Mouse (Mus musculus): Measurements from ENCODE around the gene Fkrp. TPM values are rescaled to one million over a fixed set of nuclear protein-coding genes. Genes with fewer than 3 reads are reported as not detected.
A peak's percentile ranks its signal among the peaks of the same experiment; 100 is the strongest.

Fkrp gene
- total RNA-seq (2017) = 9.1 and 11.4 TPM in 2 replicates

GRCm38 (mm10) chr7:16816475-16817122, at the start of gene Fkrp:
Gene Fkrp, minus strand, starts transcription at chr7:16816732.
- peak; percentile 11; the same call in 1 of the 2 replicates for ATAC-seq (replicated peaks; ENCODE audit: low read depth, poor library complexity, severe bottlenecking)

- peak; percentile 76 for ATAC-seq (replicated peaks; ENCODE audit: low read depth, poor library complexity, severe bottlenecking)
These were observed 43.5 kb upstream of the Fkrp start for GRCm38 (mm10) chr7:16859902-16860651.

- peak; percentile 73 for ATAC-seq (replicated peaks; ENCODE audit: low read depth, poor library complexity, severe bottlenecking)
These were observed 41.8 kb upstream of the Fkrp start for GRCm38 (mm10) chr7:16858336-16858735.

- no peak for ATAC-seq (replicated peaks; ENCODE audit: low read depth, poor library complexity, severe bottlenecking)
These were observed 36.8 kb upstream of the Fkrp start for GRCm38 (mm10) chr7:16853302-16853831.

GRCm38 (mm10) chr7:16851636-16852035, 35.1 kb upstream of the Fkrp start:
- no peak for ATAC-seq (replicated peaks; ENCODE audit: low read depth, poor library complexity, severe bottlenecking)

GRCm38 (mm10) chr7:16848579-16848978, 32.0 kb upstream of the Fkrp start:
- no peak for ATAC-seq (replicated peaks; ENCODE audit: low read depth, poor library complexity, severe bottlenecking)

GRCm38 (mm10) chr7:16847507-16847906, 31.0 kb upstream of the Fkrp start:
- no peak for ATAC-seq (replicated peaks; ENCODE audit: low read depth, poor library complexity, severe bottlenecking)

GRCm38 (mm10) chr7:16846775-16847174, 30.2 kb upstream of the Fkrp start:
- no peak for ATAC-seq (replicated peaks; ENCODE audit: low read depth, poor library complexity, severe bottlenecking)

- no peak for ATAC-seq (replicated peaks; ENCODE audit: low read depth, poor library complexity, severe bottlenecking)
These were observed 29.3 kb upstream of the Fkrp start for GRCm38 (mm10) chr7:16845820-16846167.

GRCm38 (mm10) chr7:16845072-16845819, 28.7 kb upstream of the Fkrp start:
- ATAC-seq (replicated peaks; ENCODE audit: low read depth, poor library complexity, severe bottlenecking) = peak; percentile 4; the same call in 1 of the 2 replicates

GRCm38 (mm10) chr7:16844696-16845071, 28.2 kb upstream of the Fkrp start:
- no peak for ATAC-seq (replicated peaks; ENCODE audit: low read depth, poor library complexity, severe bottlenecking)

- ATAC-seq (replicated peaks; ENCODE audit: low read depth, poor library complexity, severe bottlenecking) = no peak
These were observed 27.1 kb upstream of the Fkrp start for GRCm38 (mm10) chr7:16843441-16844171.

- peak; percentile 63 for ATAC-seq (replicated peaks; ENCODE audit: low read depth, poor library complexity, severe bottlenecking)
These were observed 26.1 kb upstream of the Fkrp start, which contains the start of gene Prkd2 for GRCm38 (mm10) chr7:16842645-16843063. Gene Prkd2, plus strand, starts transcription at chr7:16842902.

GRCm38 (mm10) chr7:16841561-16842560, 25.3 kb upstream of the Fkrp start:
- ATAC-seq (replicated peaks; ENCODE audit: low read depth, poor library complexity, severe bottlenecking) = peak; percentile 59

GRCm38 (mm10) chr7:16841078-16841477, 24.5 kb upstream of the Fkrp start:
- ATAC-seq (replicated peaks; ENCODE audit: low read depth, poor library complexity, severe bottlenecking) = no peak

- ATAC-seq (replicated peaks; ENCODE audit: low read depth, poor library complexity, severe bottlenecking) = no peak
These were observed 23.6 kb upstream of the Fkrp start for GRCm38 (mm10) chr7:16840109-16840491.

GRCm38 (mm10) chr7:16839427-16840108, 23.0 kb upstream of the Fkrp start:
- ATAC-seq (replicated peaks; ENCODE audit: low read depth, poor library complexity, severe bottlenecking) = no peak

GRCm38 (mm10) chr7:16838804-16839426, 22.4 kb upstream of the Fkrp start:
- ATAC-seq (replicated peaks; ENCODE audit: low read depth, poor library complexity, severe bottlenecking) = no peak
